Mouse (Mus musculus) cerebellum, adult 2 months (tissue): ENCODE results near the gene Zfp771. TPM values are rescaled to one million over a fixed set of nuclear protein-coding genes. Genes with fewer than 3 reads are reported as not detected.
A peak's percentile ranks its signal among the peaks of the same experiment; 100 is the strongest.

Experiments
- DNase-seq, 2 experiments: peaks; one replicate each; pipeline ENCODE4 v3.0.0; 2021
- H3K27ac ChIP-seq: fragments of 200-500 bp; 2 replicates; pipeline ENCODE4 v1.5.1; 2012; ENCODE audit warnings: low read length, control low read depth, inconsistent platforms; ENCODE audit not compliant: insufficient read depth
- H3K27me3 ChIP-seq: fragments of 200-500 bp; 2 replicates; pipeline ENCODE4 v1.6.1; 2012; ENCODE audit warnings: inconsistent platforms, mild to moderate bottlenecking, low read length, moderate library complexity; ENCODE audit not compliant: control insufficient read depth, insufficient read depth
- H3K4me1 ChIP-seq: fragments of 200-500 bp; 2 replicates; pipeline ENCODE4 v1.6.1; 2011; ENCODE audit warnings: low read length; ENCODE audit not compliant: control insufficient read depth, insufficient read depth
- H3K4me3 ChIP-seq: fragments of 200-500 bp; replicated peaks from 2 replicates; pipeline ENCODE3; 2011; ENCODE audit warnings: mild to moderate bottlenecking, low read depth, low read length, control low read depth; ENCODE audit not compliant: insufficient read depth
- CTCF ChIP-seq: fragments of 200-500 bp; IDR thresholded peaks from 2 replicates; pipeline ENCODE4 v1.5.1; 2011; ENCODE audit warnings: low read depth, mild to moderate bottlenecking, control low read depth, low read length, moderate library complexity, borderline replicate concordance; ENCODE audit not compliant: insufficient read depth
- POLR2A ChIP-seq: fragments of 200-500 bp; IDR thresholded peaks from 2 replicates; pipeline ENCODE4 v1.6.1; 2011; ENCODE audit warnings: low read length, control low read depth, borderline replicate concordance; ENCODE audit not compliant: insufficient read depth
- WGBS: fragments of 180-500 bp; shearing (Covaris S2); methylation state at CpG from one replicate; pipeline ENCODE4 v1.1.7; 2018; 5-methylcytosine and 5-hydroxymethylcytosine counted together
- polyA plus RNA-seq: library from polyadenylated mRNA; depleted of rRNA; stranded (reverse); fragments of >200 nt; gene quantifications from 2 replicates; pipeline ENCODE4 v1.2.3, GENCODE M21; 2012

The Zfp771 gene
- polyA plus RNA-seq, 1 experiment = 88.7 TPM

- Histone ChIP-seq H3K27me3 (no peaks in the 10 kb centered on the region), H3K27ac (peak within 1 kb of the TSS; percentile 60), H3K4me3 (peak within 1 kb of the TSS; percentile 76), H3K4me1 (peaks cover 9% of the 10 kb centered on the region)
- under 1% methylated on average over 39 of the region's 39 CpGs for WGBS
- TF ChIP-seq POLR2A (peak; percentile 99), CTCF (no peak)
- DNase-seq = peak; percentile 96 to 99
Measured at GRCm38 (mm10) chr7:127273925-127274789, 30.1 kb downstream of the Zfp771 start, which contains the start of gene Sephs2. TSS of gene Sephs2 (minus strand) at chr7:127274055.

- H3K4me3 ChIP-seq = no peak overlapping the region
- 73% methylated on average over 5 of the region's 5 CpGs for WGBS
- H3K4me1 ChIP-seq = no peaks in the 10 kb centered on the region
- no peak overlapping the region for H3K27ac ChIP-seq
- no peaks in the 10 kb centered on the region for H3K27me3 ChIP-seq
- DNase-seq = no peak
- TF ChIP-seq POLR2A = no peak
- TF ChIP-seq CTCF = no peak
Measured at GRCm38 (mm10) chr7:127276519-127276961, 32.5 kb downstream of the Zfp771 start.

DNA sequence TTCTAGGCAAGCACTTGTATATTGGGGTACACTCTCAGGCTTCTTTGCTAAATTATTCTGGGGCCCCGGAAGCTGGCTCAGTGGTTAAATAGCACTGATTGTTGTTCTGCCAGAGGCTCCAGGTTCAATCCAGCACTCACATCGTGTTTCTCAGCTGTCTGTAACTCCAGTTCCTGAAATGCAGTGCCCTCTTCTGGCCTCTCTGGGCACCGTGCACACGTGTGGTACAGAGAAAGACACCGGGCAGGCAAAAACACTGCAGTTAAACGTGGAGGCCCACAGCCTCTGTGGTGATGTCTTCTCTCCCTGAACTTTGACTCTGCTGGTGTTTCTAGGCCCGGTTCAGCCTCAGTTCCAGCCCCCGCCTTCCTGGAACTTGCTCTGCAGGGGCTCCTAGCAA, 34.2 kb downstream of the Zfp771 start:
- TF ChIP-seq POLR2A (no peak), CTCF (no peak)
- no peak overlapping the region for H3K27ac ChIP-seq

DNA sequence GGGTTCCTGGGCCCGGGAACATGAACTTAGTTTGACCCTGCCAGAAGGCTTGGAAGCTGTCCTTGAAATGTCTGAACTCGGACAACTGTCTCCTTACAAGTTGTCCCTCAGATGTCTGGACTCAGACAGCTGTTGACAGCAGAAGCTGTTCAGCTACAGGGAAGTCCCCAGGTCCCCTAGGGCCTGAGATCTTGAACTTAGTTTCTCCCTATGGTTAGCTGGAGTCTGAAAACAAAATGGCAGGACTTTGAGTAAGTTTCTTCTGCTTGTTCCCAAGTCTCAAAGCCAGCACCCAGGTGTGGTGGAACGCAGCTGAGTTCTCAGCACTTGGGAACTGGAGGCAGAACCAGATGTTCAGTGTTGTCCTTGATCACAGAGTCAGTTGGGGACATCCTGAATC, 36.0 kb downstream of the Zfp771 start:
- TF ChIP-seq POLR2A (no peak), CTCF (no peak)
- no peak for DNase-seq
- H3K4me1 ChIP-seq = no peaks in the 10 kb centered on the region
- no peak overlapping the region for H3K4me3 ChIP-seq
- 64% methylated on average over 3 of the region's 3 CpGs for WGBS
- no peak overlapping the region for H3K27ac ChIP-seq
- no peaks in the 10 kb centered on the region for H3K27me3 ChIP-seq

More for the DNA sequence above, 34.2 kb downstream of the Zfp771 start:
- Histone ChIP-seq H3K4me3 (no peak overlapping the region), H3K27me3 (no peaks in the 10 kb centered on the region), H3K4me1 (no peaks in the 10 kb centered on the region)
- DNase-seq = no peak
- 13% methylated on average over 8 of the region's 8 CpGs for WGBS

DNA sequence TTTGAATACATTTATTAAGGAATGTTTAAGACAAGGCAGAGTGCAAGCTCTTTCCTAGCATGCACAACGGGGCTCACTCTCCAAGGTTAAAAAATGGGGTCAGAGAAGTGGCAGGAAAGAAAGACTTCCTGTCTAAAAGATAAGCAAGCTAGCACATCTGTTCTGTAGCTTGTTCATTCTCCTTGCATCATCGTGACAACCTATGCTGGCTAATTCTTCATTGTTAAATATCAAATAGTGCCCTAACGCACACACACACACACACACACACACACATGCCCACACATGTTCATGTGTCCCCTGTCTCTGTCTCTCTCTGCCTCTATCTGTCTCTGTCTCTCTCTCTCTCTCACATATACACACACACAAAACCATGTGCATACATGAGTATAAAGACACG, 37.0 kb downstream of the Zfp771 start:
- Histone ChIP-seq H3K4me3 (no peak overlapping the region), H3K27me3 (no peaks in the 10 kb centered on the region), H3K27ac (no peak overlapping the region), H3K4me1 (no peaks in the 10 kb centered on the region)
- TF ChIP-seq POLR2A (no peak), CTCF (no peak)
- no peak for DNase-seq
- WGBS = 70% methylated on average over 4 of the region's 4 CpGs

- H3K4me1 ChIP-seq = no peaks in the 10 kb centered on the region
- H3K27ac ChIP-seq = no peak overlapping the region
- 86% methylated on average over 2 of the region's 2 CpGs for WGBS
- TF ChIP-seq CTCF (no peak), POLR2A (no peak)
- no peak overlapping the region for H3K4me3 ChIP-seq
- DNase-seq = no peak
- H3K27me3 ChIP-seq = no peaks in the 10 kb centered on the region
Measured at GRCm38 (mm10) chr7:127282190-127282589, 38.1 kb downstream of the Zfp771 start.

DNA sequence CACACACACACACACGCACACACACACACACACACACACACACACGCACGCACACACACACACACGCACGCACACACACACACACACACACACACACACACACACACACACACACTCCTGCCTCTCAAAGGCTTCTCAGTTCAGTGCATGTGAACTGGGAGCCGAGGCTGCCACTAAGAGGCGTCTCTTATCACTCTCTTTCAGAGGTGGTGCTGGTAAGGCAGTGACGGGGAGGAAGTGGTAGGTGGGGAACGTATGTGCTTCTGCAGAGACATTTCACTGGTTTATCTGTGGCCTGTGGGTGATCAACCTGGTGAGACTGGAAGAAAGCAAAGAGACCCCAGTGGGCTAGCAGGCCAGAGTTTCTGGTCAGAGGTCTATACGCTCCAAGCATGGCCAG, 41.1 kb downstream of the Zfp771 start:
- DNase-seq = no peak
- WGBS = 75% methylated on average over 10 of the region's 10 CpGs
- H3K27me3 ChIP-seq = no peaks in the 10 kb centered on the region
- no peaks in the 10 kb centered on the region for H3K4me1 ChIP-seq
- TF ChIP-seq CTCF = no peak
- TF ChIP-seq POLR2A = no peak
- no peak overlapping the region for H3K4me3 ChIP-seq
- H3K27ac ChIP-seq = no peak overlapping the region

- TF ChIP-seq POLR2A (no peak), CTCF (no peak)
- no peaks in the 10 kb centered on the region for H3K4me1 ChIP-seq
- no peak overlapping the region for H3K4me3 ChIP-seq
- DNase-seq = no peak
- 80% methylated on average over 1 of the region's 1 CpGs for WGBS
- H3K27me3 ChIP-seq = no peaks in the 10 kb centered on the region
- no peak overlapping the region for H3K27ac ChIP-seq
Measured at GRCm38 (mm10) chr7:127287940-127288339, 43.9 kb downstream of the Zfp771 start.
